Mouse (Mus musculus) heart, postnatal 0 days (tissue): ENCODE measurements at regions not wholly inside any gene's neighbourhood (a gene's known extent, or its start where the extent isn't known, plus 50 kb on each side); places are given as distances from the start of the nearest gene placed in this dataset.

Experiments
- CTCF ChIP-seq: IDR thresholded peaks from 2 replicates; pipeline ENCODE4 v1.5.1; 2016; ENCODE audit warnings: antibody characterized with exemption, control low read depth, low read depth
- EP300 ChIP-seq: IDR thresholded peaks from 2 replicates; pipeline ENCODE4 v1.6.1; 2016; ENCODE audit warnings: antibody characterized with exemption, low read depth

- no peak for TF ChIP-seq EP300
- TF ChIP-seq CTCF, result no peak
These were observed 79.6 kb downstream of the Diras2 start for GRCm38 (mm10) chr13:52451486-52451885.
